18 mouse cellular contexts compared by ENCODE assay signal in the genomic region with DNA sequence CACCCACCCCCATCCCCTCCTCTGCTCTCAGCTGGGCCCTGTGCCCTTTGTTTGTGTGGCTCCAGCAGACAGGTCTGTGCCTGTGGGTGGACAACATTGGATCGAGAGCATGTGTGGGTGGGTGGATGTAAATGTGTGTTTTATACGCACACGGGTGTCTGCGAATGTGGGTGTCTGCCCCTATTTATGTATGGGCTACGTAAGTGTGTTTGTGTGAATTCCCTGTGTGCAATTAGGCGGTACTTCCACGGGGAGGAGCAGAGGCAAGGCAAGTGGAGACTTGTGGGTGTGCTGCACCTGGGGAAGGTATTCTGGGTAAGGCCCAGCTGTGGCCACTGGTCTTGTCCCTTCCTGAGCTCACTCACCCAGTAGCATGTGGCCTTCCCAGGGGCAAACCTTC. TPM values are rescaled to one million over a fixed set of nuclear protein-coding genes. Genes with fewer than 3 reads are reported as not detected.
DNase-seq lines count a peak whose midpoint lies in the region; ATAC-seq and TF ChIP-seq lines count a peak whose summit lies in the region.
"Had no signal": no experiment of that assay in that cellular context is flagged by ENCODE, and none has a peak within 500 bp of the region (broad histone marks: within the 10 kb centered on the region; RNA-seq: fewer than 3 reads in every experiment).

No protein-coding gene starts in this region.

- DNase-seq in frontal cortex, postnatal 36 days (ENCODE audit: low spot score in 2 of 2), result peak; percentile 10 to 32
- no peak for DNase-seq in frontal cortex, postnatal 25 days (ENCODE audit: low spot score in 2 of 2)
- no peak for DNase-seq in thymus, adult 2 months
- no peak for DNase-seq in thymus, postnatal 10 days (ENCODE audit: low spot score in 2 of 2)
- no peak for DNase-seq in limb, embryonic 10.5 days (ENCODE audit: low spot score)
- peak; percentile 67 for DNase-seq in telencephalon, adult 2 months (ENCODE audit: low read depth, low spot score)
- DNase-seq in ovary, postnatal 36 days (ENCODE audit: low spot score), result no peak
- DNase-seq: cerebellum, adult 11 months; gastrocnemius, postnatal 10 days; kidney, adult 11 months; kidney, postnatal 25 days; thymus, adult 18-20 months had no signal

- H3K4me3 ChIP-seq in thymus, adult 2 months (ENCODE audit: control insufficient read depth, insufficient read depth, low read length), result no peak overlapping the region
- no peak overlapping the region for H3K4me3 ChIP-seq in limb, embryonic 10.5 days
- H3K4me3 ChIP-seq in hindbrain, embryonic 16.5 days (ENCODE audit: low read length), result no peak overlapping the region
- H3K4me3 ChIP-seq: heart, embryonic 10.5 days; hindbrain, embryonic 15.5 days had no signal

- H3K9me3 ChIP-seq in limb, embryonic 10.5 days (replicated peaks), result no peaks in the 10 kb centered on the region
- no peaks in the 10 kb centered on the region for H3K9me3 ChIP-seq in hindbrain, embryonic 16.5 days (ENCODE audit: control insufficient read depth, low read length)
- H3K9me3 ChIP-seq: heart, embryonic 10.5 days; hindbrain, embryonic 15.5 days had no signal

- no peak overlapping the region for H3K4me2 ChIP-seq in hindbrain, embryonic 16.5 days (ENCODE audit: low read length)
- H3K4me2 ChIP-seq: hindbrain, embryonic 15.5 days had no signal

- no peak for TF ChIP-seq POLR2A in thymus, adult 2 months (IDR thresholded peaks at IDR 0.05; ENCODE audit: control insufficient read depth, extremely low read depth, insufficient read depth, low read length, poor library complexity)

- TF ChIP-seq CTCF in thymus, adult 2 months (IDR thresholded peaks at IDR 0.05; ENCODE audit: borderline replicate concordance, control insufficient read depth, extremely low read depth, insufficient read depth, low read length, poor library complexity), result no peak

- no peak overlapping the region for H3K9ac ChIP-seq in hindbrain, embryonic 16.5 days (ENCODE audit: low read depth, low read length)
- H3K9ac ChIP-seq: hindbrain, embryonic 15.5 days; liver, embryonic 14.5 days had no signal

- 89% methylated on average over 7 of the region's 7 CpGs for WGBS in thymus, adult 2 months
- 84% methylated on average over 7 of the region's 7 CpGs for whole genome bisulfite sequencing in limb, embryonic 10.5 days
- 81% methylated on average over 7 of the region's 7 CpGs for WGBS in hindbrain, embryonic 16.5 days

- H3K4me1 ChIP-seq in thymus, adult 2 months (replicated peaks; ENCODE audit: control insufficient read depth, insufficient read depth, low read length), result no peaks in the 10 kb centered on the region
- peaks cover 12% of the 10 kb centered on the region for H3K4me1 ChIP-seq in limb, embryonic 10.5 days
- H3K4me1 ChIP-seq in hindbrain, embryonic 16.5 days (ENCODE audit: control insufficient read depth, insufficient read depth, low read depth, low read length), result no peaks in the 10 kb centered on the region
- H3K4me1 ChIP-seq: hindbrain, embryonic 15.5 days had no signal

- ATAC-seq in hindbrain, embryonic 16.5 days, result no peak
- ATAC-seq: forebrain, embryonic 14.5 days had no signal

- peak overlapping the region; percentile 3; the same call in 1 of the 2 replicates for H3K27ac ChIP-seq in thymus, adult 2 months (ENCODE audit: control insufficient read depth, insufficient read depth, low read length)
- H3K27ac ChIP-seq in limb, embryonic 10.5 days, result 0 out of 2 replicates have a peak overlapping the region, but pooled peaks have one; percentile 38
- no peak overlapping the region for H3K27ac ChIP-seq in hindbrain, embryonic 16.5 days (ENCODE audit: low read depth, low read length)
- H3K27ac ChIP-seq: heart, embryonic 10.5 days; hindbrain, embryonic 15.5 days; liver, embryonic 14.5 days had no signal

- H3K27me3 ChIP-seq in thymus, adult 2 months (ENCODE audit: control insufficient read depth, insufficient read depth, low read length), result no peaks in the 10 kb centered on the region
- H3K27me3 ChIP-seq in limb, embryonic 10.5 days (ENCODE audit: low read depth, poor library complexity, severe bottlenecking), result peaks cover 20% of the 10 kb centered on the region
- H3K27me3 ChIP-seq in hindbrain, embryonic 16.5 days (replicated peaks; ENCODE audit: control insufficient read depth, insufficient read depth, low read length), result no peaks in the 10 kb centered on the region; the same call in 1 of the 2 replicates
- H3K27me3 ChIP-seq: hindbrain, embryonic 15.5 days had no signal

- H3K36me3 ChIP-seq in thymus, adult 2 months (ENCODE audit: control insufficient read depth, insufficient read depth, low read length), result no peaks in the 10 kb centered on the region
- H3K36me3 ChIP-seq in limb, embryonic 10.5 days, result no peaks in the 10 kb centered on the region
- H3K36me3 ChIP-seq in hindbrain, embryonic 16.5 days (ENCODE audit: control insufficient read depth, insufficient read depth, low read length), result no peaks in the 10 kb centered on the region
- H3K36me3 ChIP-seq: heart, embryonic 10.5 days; hindbrain, embryonic 15.5 days had no signal

RNA-seq across cellular contexts. Expression of a gene that starts 1.5 kb away (rescaled TPM):
- polyA plus RNA-seq in thymus, adult 2 months (2012; rRNA removed), result 30.1 and 35.6 TPM in 2 replicates
- 5.8 and 5.9 TPM in 2 replicates for polyA plus RNA-seq in limb, embryonic 10.5 days (2016; fragmentation: Nextera tagmentation; extraction: Ambion mirVana)
- not detected in 2 replicates for polyA plus RNA-seq in hindbrain, embryonic 16.5 days (2015; fragmentation: Nextera tagmentation; extraction: Ambion mirVana)
- polyA plus RNA-seq: forebrain, embryonic 14.5 days; hindbrain, embryonic 15.5 days; neural tube, embryonic 14.5 days had no signal

Comparison
In these comparisons a context has a peak if more than half of its experiments do, and no peak if none do; other contexts are left out.
1. DNase-seq: peak in frontal cortex, postnatal 36 days (2 of 2) and telencephalon, adult 2 months (single experiment); none in frontal cortex, postnatal 25 days (0 of 2), thymus, adult 2 months (single experiment), thymus, postnatal 10 days (0 of 2), limb, embryonic 10.5 days (single experiment) and ovary, postnatal 36 days (single experiment).